Mouse (Mus musculus): Measurements from ENCODE around the gene Sspn. TPM values are rescaled to one million over a fixed set of nuclear protein-coding genes. Genes with fewer than 3 reads are reported as not detected.

Sspn gene
- polyA plus RNA-seq, 1 experiment: not detected

DNA sequence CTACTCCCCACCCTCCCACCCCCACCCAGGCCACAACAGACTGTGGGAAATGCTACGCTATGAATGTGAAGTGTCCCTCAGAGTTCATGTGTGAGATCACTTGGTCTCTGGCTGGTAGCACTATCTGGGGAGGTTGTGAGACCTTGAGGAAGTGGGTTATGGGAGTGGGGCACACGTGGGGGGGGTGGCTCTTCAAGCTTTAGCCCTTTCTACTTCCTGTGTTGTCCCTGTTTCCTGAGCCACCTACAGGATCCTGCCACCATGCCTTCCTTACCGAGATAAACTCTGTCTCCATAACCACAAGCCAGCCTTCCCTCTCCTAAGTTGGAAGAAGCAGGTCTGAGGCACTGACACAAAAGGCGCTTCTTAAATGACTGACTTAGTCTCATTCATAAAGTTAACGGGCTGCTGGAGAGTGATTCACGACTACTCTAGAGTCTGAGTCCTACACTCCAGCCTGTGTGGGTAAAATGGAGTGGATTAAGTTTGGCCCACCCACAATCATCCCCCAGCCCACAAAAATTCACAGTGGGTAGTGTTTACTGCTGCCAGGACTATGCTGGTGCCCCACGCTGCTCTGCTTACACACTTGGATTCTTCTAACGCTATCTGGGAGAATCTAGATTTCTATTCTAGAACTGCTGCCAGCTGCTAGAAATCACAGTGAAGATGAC lies 36.6 kb upstream of the Sspn start:
- Histone ChIP-seq H3K9me3 (ENCODE audit: control insufficient read depth, low read length) (no peaks in the 10 kb centered on the region), H3K36me3 (ENCODE audit: control insufficient read depth) (no peaks in the 10 kb centered on the region), H3K4me1 (ENCODE audit: control insufficient read depth) (no peaks in the 10 kb centered on the region), H3K4me3 (replicated peaks) (no peak overlapping the region), H3K27me3 (ENCODE audit: control insufficient read depth) (no peaks in the 10 kb centered on the region)
- TF ChIP-seq GATA1 (IDR thresholded peaks at IDR 0.05; ENCODE audit: low read length) (no peak), TAL1 (IDR thresholded peaks at IDR 0.05; ENCODE audit: low read length) (no peak)

DNA sequence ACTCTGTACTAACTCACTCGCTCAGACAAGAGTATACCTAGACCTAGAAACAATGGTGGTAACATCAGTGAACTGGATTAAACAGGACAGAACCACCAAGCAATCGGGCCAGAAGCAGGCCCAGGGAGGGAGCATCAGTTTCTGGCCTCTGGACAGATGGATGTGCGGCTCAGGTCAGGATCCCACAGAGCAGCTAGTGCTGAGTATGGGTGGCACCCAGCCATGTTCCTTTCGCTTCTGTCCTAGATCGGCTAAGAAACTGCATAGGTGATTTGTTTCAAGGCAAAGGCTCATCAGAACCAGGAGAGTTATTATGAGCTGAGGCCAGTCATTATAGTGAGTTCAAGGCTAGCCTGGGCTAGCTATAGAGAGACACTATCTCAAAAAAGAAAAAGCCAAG lies 27.3 kb upstream of the Sspn start:
- Histone ChIP-seq H3K9me3 (ENCODE audit: control insufficient read depth, low read length) (no peaks in the 10 kb centered on the region), H3K4me1 (ENCODE audit: control insufficient read depth) (no peaks in the 10 kb centered on the region), H3K36me3 (ENCODE audit: control insufficient read depth) (no peaks in the 10 kb centered on the region), H3K4me3 (replicated peaks) (no peak overlapping the region), H3K27me3 (ENCODE audit: control insufficient read depth) (no peaks in the 10 kb centered on the region)
- TF ChIP-seq TAL1 (IDR thresholded peaks at IDR 0.05; ENCODE audit: low read length) (no peak), GATA1 (IDR thresholded peaks at IDR 0.05; ENCODE audit: low read length) (no peak)

DNA sequence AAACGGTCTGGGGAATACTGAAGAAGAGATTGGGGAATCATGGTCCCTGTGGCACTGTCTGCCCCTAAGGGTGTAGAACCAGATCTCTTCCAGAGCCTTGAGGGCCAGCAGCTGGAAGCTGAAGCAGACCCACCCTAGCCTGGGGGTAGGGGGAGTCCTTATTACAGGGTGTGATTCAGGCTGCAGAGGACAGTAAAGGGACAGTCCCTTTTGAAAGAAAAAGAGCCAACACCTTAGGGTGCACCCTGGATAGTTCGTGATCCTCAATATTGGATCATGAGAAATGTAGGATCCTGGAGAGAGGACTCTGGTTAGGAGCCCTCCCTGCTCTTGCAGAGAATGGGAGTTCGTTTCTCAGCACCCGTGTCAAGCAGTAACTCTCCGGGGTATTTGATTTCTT lies 26.8 kb upstream of the Sspn start:
- no peaks in the 10 kb centered on the region for H3K9me3 ChIP-seq (ENCODE audit: control insufficient read depth, low read length)
- no peaks in the 10 kb centered on the region for H3K36me3 ChIP-seq (ENCODE audit: control insufficient read depth)
- H3K4me1 ChIP-seq (ENCODE audit: control insufficient read depth): no peaks in the 10 kb centered on the region
- TF ChIP-seq TAL1 (IDR thresholded peaks at IDR 0.05; ENCODE audit: low read length) (no peak), GATA1 (IDR thresholded peaks at IDR 0.05; ENCODE audit: low read length) (no peak)
- no peak overlapping the region for H3K4me3 ChIP-seq (replicated peaks)
- no peaks in the 10 kb centered on the region for H3K27me3 ChIP-seq (ENCODE audit: control insufficient read depth)

DNA sequence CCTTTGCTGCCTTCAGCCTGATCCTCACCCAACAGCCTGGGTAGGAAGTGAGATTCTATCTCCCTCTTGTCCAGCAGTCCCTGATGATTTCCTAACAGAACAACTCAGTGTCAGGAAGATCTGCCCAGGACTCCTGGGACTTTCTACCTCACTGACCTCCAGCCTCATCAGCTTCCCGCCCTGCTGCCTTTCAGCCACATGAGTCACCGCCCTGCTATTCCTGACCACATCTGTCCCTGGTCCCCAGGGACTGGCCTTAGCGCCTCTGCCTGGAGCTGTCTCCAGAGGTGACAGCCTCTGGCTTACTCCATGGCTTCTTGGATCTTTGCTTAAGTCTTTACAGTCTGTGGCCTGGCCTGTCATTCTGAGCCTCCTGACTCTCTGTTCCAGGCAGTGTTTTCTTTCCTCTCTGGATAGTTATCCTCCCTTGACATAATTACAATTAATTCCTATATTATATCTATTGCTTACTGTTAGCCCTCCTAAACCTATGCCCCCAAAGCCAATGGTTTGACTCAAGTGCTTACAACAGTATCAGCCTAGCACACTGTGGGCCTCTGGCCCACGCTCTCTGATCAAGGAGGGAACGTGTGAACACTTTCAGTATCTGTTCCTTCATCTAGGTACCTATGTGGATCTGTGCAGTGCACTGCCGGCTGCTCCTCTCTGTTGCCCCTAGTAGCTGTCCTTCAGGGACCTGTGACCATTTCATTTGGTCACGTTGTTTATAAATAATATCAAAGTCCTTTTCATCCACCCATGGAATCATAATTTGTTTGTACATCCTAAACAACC lies 25.1 kb upstream of the Sspn start:
- TF ChIP-seq TAL1 (IDR thresholded peaks at IDR 0.05; ENCODE audit: low read length) (no peak), GATA1 (IDR thresholded peaks at IDR 0.05; ENCODE audit: low read length) (no peak)
- no peaks in the 10 kb centered on the region for H3K9me3 ChIP-seq (ENCODE audit: control insufficient read depth, low read length)
- no peak overlapping the region for H3K4me3 ChIP-seq (replicated peaks)
- no peaks in the 10 kb centered on the region for H3K4me1 ChIP-seq (ENCODE audit: control insufficient read depth)
- no peaks in the 10 kb centered on the region for H3K36me3 ChIP-seq (ENCODE audit: control insufficient read depth)
- no peaks in the 10 kb centered on the region for H3K27me3 ChIP-seq (ENCODE audit: control insufficient read depth)

DNA sequence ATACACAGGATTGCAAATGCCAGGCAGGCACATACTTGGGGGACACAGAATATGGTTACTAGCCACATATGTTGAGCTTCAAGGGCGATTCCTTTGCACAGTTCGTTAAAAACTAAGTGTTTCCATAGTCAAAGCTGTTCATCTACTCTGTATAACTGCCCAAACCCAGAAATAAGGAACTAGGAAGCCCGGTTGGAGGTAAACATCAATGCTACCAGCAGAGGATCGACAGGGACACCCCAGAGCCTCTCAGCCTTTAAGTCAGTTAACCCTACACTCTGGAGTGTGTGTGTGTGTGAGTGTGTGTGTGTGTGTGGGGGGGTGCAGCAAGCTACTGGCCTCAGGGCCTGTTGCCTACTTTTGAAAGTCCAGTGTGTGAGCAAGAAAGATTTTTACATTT lies 21.5 kb upstream of the Sspn start:
- no peaks in the 10 kb centered on the region for H3K9me3 ChIP-seq (ENCODE audit: control insufficient read depth, low read length)
- H3K36me3 ChIP-seq (ENCODE audit: control insufficient read depth): no peaks in the 10 kb centered on the region
- H3K4me1 ChIP-seq (ENCODE audit: control insufficient read depth): no peaks in the 10 kb centered on the region
- H3K27me3 ChIP-seq (ENCODE audit: control insufficient read depth): no peaks in the 10 kb centered on the region
- no peak overlapping the region for H3K4me3 ChIP-seq (replicated peaks)
- TF ChIP-seq TAL1 (IDR thresholded peaks at IDR 0.05; ENCODE audit: low read length) (no peak), GATA1 (IDR thresholded peaks at IDR 0.05; ENCODE audit: low read length) (no peak)

DNA sequence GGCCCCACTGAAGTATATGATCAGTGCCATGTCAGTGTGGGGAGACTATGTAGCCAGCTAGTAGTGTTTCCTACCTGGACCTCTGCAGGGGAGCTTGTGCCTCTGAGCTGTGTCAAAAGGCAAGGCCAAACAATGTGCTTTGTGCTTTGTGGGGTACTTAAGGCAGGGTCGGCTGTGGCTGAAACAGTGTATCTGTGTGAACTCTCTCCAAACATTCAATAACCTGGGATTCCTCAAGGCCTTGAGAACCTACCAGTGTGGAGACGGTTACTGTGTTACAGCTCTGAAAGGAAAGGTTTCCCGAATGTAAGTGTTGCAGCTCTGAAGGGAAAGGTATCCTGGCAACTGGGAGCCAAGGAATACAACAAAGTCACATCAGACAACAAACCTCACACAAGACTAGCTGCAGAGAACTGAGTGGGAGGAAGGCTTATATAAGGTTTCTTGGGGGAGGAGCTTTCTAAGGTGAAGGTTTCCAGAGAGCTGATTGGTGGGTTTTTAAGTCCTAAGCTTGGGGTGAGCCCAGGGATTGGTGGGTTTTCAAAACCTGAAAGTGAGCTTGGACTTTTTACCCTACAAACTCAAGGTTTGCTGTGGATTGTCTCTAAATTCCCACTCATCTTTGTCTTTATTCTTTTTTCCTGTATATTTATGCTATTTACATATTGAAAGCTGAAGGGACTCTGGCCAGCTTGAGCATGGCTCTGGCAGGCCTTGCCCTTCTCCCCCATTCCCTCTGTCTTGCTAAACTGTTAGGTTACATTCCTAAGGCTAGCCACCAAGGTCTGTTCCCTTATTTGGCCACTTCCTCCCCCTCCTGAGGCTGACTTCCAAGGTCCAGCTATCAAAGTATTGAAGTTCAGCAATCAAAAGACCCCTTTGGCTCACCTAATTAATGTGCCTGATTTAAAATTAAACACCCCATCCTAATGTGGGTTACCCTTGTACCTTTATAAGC lies 20.7 kb upstream of the Sspn start:
- Histone ChIP-seq H3K4me1 (ENCODE audit: control insufficient read depth) (no peaks in the 10 kb centered on the region), H3K36me3 (ENCODE audit: control insufficient read depth) (no peaks in the 10 kb centered on the region), H3K27me3 (ENCODE audit: control insufficient read depth) (no peaks in the 10 kb centered on the region), H3K9me3 (ENCODE audit: control insufficient read depth, low read length) (no peaks in the 10 kb centered on the region), H3K4me3 (replicated peaks) (no peak overlapping the region)
- TF ChIP-seq TAL1 (IDR thresholded peaks at IDR 0.05; ENCODE audit: low read length): no peak
- TF ChIP-seq GATA1 (IDR thresholded peaks at IDR 0.05; ENCODE audit: low read length): no peak

DNA sequence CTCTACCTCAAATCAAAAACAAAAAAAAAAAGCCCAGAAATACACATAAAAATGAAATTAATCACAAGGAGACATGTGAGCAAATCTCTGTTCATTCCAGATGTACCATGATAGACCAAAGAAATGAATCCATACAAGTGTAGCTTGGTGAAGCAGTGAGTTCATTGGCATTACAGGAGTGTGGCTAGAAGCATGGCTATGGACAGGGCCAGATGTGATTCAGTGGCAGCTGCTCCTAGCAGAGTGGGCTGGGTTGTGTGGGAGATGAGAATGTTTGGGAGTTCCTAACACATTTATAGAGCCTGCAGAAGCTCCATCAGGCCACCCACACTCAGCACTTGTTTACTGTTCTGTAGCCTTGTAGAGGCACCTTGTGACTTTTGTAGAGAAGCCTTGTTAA lies 19.2 kb upstream of the Sspn start:
- H3K9me3 ChIP-seq (ENCODE audit: control insufficient read depth, low read length): no peaks in the 10 kb centered on the region
- H3K27me3 ChIP-seq (ENCODE audit: control insufficient read depth): no peaks in the 10 kb centered on the region
- no peaks in the 10 kb centered on the region for H3K4me1 ChIP-seq (ENCODE audit: control insufficient read depth)
- no peaks in the 10 kb centered on the region for H3K36me3 ChIP-seq (ENCODE audit: control insufficient read depth)
- no peak overlapping the region for H3K4me3 ChIP-seq (replicated peaks)
- TF ChIP-seq GATA1 (IDR thresholded peaks at IDR 0.05; ENCODE audit: low read length) (no peak), TAL1 (IDR thresholded peaks at IDR 0.05; ENCODE audit: low read length) (no peak)

DNA sequence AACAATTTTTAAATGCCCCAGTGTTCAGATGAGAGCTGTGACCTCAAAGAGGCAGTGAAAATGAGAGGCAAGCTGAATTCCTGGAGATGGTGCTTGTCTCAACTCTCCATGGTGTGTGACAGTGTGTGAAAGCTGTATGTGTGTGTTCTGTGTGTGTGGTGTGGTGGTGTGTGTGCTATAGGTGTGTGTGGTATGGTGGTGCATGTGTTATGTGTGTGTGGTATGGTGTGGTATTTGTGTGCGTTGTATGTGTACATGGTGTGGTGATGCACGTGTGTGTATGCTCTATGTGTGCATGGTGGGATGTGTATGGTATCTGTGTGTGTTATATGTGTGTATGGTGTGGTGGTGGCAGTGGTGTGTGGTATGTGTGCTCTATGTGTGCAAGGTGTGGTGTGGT lies 16.0 kb upstream of the Sspn start:
- Histone ChIP-seq H3K4me1 (ENCODE audit: control insufficient read depth) (no peaks in the 10 kb centered on the region), H3K36me3 (ENCODE audit: control insufficient read depth) (no peaks in the 10 kb centered on the region), H3K27me3 (ENCODE audit: control insufficient read depth) (no peaks in the 10 kb centered on the region), H3K4me3 (replicated peaks) (no peak overlapping the region), H3K9me3 (ENCODE audit: control insufficient read depth, low read length) (no peaks in the 10 kb centered on the region)
- TF ChIP-seq GATA1 (IDR thresholded peaks at IDR 0.05; ENCODE audit: low read length) (no peak), TAL1 (IDR thresholded peaks at IDR 0.05; ENCODE audit: low read length) (no peak)

DNA sequence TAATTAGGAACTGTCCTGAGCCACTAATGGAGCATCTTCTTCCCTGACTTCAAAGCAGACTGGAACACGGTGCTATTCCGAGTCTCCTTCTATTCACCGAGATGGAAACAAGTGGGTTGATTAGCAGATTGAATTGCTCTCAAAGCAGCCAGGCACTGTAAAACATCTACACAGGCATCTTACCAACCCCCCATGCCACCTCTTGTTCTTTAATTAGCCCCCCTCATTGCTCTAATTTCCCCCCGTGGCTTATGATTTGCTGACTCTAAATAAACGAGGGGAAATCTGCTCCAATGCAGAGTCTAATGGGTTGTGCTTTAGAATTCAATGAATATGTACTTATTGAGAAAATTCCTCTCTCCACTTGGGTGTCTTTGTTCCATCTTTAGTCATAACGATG lies 15.0 kb upstream of the Sspn start:
- Histone ChIP-seq H3K4me1 (ENCODE audit: control insufficient read depth) (no peaks in the 10 kb centered on the region), H3K4me3 (replicated peaks) (no peak overlapping the region), H3K36me3 (ENCODE audit: control insufficient read depth) (no peaks in the 10 kb centered on the region), H3K9me3 (ENCODE audit: control insufficient read depth, low read length) (no peaks in the 10 kb centered on the region), H3K27me3 (ENCODE audit: control insufficient read depth) (no peaks in the 10 kb centered on the region)
- TF ChIP-seq GATA1 (IDR thresholded peaks at IDR 0.05; ENCODE audit: low read length) (no peak), TAL1 (IDR thresholded peaks at IDR 0.05; ENCODE audit: low read length) (no peak)
